Mouse (Mus musculus) stomach, postnatal 0 days (tissue): ENCODE data around the gene Arid1b. TPM values are rescaled to one million over a fixed set of nuclear protein-coding genes. Genes with fewer than 3 reads are reported as not detected.

Experiments
- ATAC-seq: fragments of 200-750 bp; cut with Nextera tagmentation; 2 replicates; pipeline ENCODE4 v1.8.0; 2017; ENCODE audit not compliant: low FRiP score, low TSS enrichment
- DNase-seq: peaks from one replicate; pipeline ENCODE4 v3.0.0-alpha.2; 2016; ENCODE audit warnings: low spot score
- H3K27ac ChIP-seq: fragments of 300-500 bp; sonication (generic); replicated peaks from 2 replicates; pipeline ENCODE4 v1.5.1; 2014; ENCODE audit warnings: mild to moderate bottlenecking, control low read depth
- H3K27me3 ChIP-seq: fragments of 300-500 bp; sonication (generic); 2 replicates; pipeline ENCODE4 v1.6.1; 2014; ENCODE audit warnings: low read length; ENCODE audit not compliant: control insufficient read depth, insufficient read depth
- H3K36me3 ChIP-seq: fragments of 300-500 bp; sonication (generic); 2 replicates; pipeline ENCODE4 v1.6.1; 2014; ENCODE audit warnings: low read length, mixed read lengths; ENCODE audit not compliant: control insufficient read depth, insufficient read depth
- H3K4me1 ChIP-seq: fragments of 300-500 bp; sonication (generic); replicated peaks from 2 replicates; pipeline ENCODE4 v1.6.1; 2014; ENCODE audit warnings: antibody characterized with exemption; ENCODE audit not compliant: control insufficient read depth, insufficient read depth
- H3K4me2 ChIP-seq: fragments of 300-500 bp; sonication (generic); replicated peaks from 2 replicates; pipeline ENCODE4 v1.6.1; 2014; ENCODE audit warnings: low read depth, mild to moderate bottlenecking, control low read depth, moderate library complexity
- H3K4me3 ChIP-seq: fragments of 300-500 bp; sonication (generic); 2 replicates; pipeline ENCODE4 v1.5.1; 2014; ENCODE audit warnings: low read depth, low read length, control low read depth
- H3K9ac ChIP-seq: fragments of 300-500 bp; sonication (generic); 2 replicates; pipeline ENCODE4 v1.6.1; 2014; ENCODE audit warnings: mild to moderate bottlenecking, low read length, control low read depth, mixed read lengths
- H3K9me3 ChIP-seq: fragments of 300-500 bp; sonication (generic); 2 replicates; pipeline ENCODE4 v1.6.1; 2016; ENCODE audit warnings: low read length; ENCODE audit not compliant: control insufficient read depth
- CTCF ChIP-seq: IDR thresholded peaks from 2 replicates; pipeline ENCODE4 v1.5.1; 2016; ENCODE audit warnings: antibody characterized with exemption, low read depth, mild to moderate bottlenecking, moderate library complexity
- EP300 ChIP-seq: optimal IDR thresholded peaks from 2 replicates; pipeline ENCODE3; 2016; ENCODE audit warnings: antibody characterized with exemption
- WGBS: fragments of 180-500 bp; shearing (Covaris S2); extraction: QIAGEN DNeasy Blood & Tissue Kit; methylation state at CpG from one replicate; pipeline ENCODE4 v1.1.7; 2014; 5-methylcytosine and 5-hydroxymethylcytosine counted together
- polyA plus RNA-seq: library from polyadenylated mRNA; unstranded; fragments of >200 nt; fragmentation: Nextera tagmentation; extraction: Ambion mirVana; gene quantifications from 2 replicates; pipeline ENCODE4 v1.2.1, GENCODE M21; 2015

Arid1b gene
- polyA plus RNA-seq, 1 experiment from 2014 or later: 5.6 TPM

DNA sequence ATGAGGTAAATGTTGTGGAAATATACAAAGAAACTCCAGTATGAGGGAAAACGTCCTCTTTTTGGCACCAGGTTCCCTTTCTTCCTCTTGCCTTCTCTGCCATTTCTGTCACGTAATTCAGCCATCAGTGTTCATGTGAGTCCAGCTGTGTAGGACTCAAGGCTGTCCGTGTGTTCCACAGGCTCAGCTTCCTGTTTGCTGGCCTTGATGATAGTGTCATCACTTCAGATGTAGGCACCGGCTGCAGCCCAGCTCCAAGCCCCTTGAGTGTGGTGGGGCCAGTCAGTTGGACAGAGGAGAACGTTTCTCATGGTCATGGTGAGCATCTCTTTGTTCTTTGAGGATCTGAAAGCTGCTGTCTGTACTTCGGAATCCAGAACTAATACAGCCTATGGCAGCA is 61.3 kb downstream of the Arid1b start:
- no peak for DNase-seq
- H3K9me3 ChIP-seq: no peaks in the 10 kb centered on the region
- ATAC-seq: no peak
- no peak overlapping the region for H3K4me3 ChIP-seq
- no peaks in the 10 kb centered on the region for H3K27me3 ChIP-seq
- 67% methylated on average over 6 of the region's 6 CpGs for WGBS
- peaks cover 27% of the 10 kb centered on the region for H3K4me1 ChIP-seq
- H3K4me2 ChIP-seq: no peak overlapping the region
- no peak overlapping the region for H3K9ac ChIP-seq
- no peak for TF ChIP-seq EP300
- no peak for TF ChIP-seq CTCF
- no peak overlapping the region for H3K27ac ChIP-seq
- H3K36me3 ChIP-seq: no peaks in the 10 kb centered on the region

DNA sequence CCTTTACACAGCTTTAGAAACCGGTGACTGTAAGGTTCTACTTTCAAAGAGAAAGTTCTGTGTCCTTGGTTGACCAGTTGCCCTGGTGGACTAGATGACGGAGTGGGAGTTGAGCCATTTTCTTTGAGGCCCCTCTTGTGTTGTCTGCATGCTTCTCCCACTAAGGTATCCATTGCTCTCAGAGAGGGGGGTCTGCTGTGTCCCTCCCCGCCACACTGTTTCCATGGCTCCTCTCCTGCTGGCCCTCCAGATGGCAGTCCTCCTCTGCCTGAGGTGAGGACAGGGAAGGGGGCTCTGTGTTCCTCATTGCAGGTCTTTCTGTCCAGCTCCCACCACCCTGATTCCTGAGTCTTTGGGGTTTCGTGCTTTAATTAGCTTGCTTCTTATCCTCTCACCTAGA is 62.5 kb downstream of the Arid1b start:
- Histone ChIP-seq H3K27me3 (no peaks in the 10 kb centered on the region), H3K27ac (no peak overlapping the region), H3K9me3 (no peaks in the 10 kb centered on the region), H3K4me1 (peaks cover 27% of the 10 kb centered on the region), H3K4me2 (no peak overlapping the region), H3K36me3 (no peaks in the 10 kb centered on the region), H3K4me3 (no peak overlapping the region), H3K9ac (no peak overlapping the region)
- WGBS: 68% methylated on average over 4 of the region's 4 CpGs
- ATAC-seq (no peak), DNase-seq (no peak)
- TF ChIP-seq CTCF: no peak
- no peak for TF ChIP-seq EP300

DNA sequence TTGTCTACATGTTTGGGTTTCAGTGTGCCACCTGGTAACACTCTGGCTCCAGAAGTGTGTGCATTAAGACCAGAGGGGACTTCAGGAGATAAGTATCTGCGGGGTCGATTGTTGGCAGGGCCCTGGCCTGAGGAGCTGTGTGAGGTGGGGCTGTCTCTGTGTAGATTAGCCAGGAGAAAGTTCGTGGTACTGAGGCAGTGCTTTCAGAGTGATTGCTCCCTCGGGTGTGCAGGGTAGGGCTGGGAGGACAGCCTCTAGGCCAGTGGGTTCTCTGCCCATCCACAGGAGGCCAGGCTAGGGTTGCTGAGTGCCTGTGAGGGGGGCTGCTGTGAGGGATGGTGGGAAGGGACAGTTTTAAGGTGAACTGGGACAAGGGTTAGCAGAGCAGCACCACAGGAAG is 63.2 kb downstream of the Arid1b start:
- H3K27me3 ChIP-seq: no peaks in the 10 kb centered on the region
- H3K27ac ChIP-seq: peak overlapping the region; percentile 61; the same call in 1 of the 2 replicates
- H3K4me1 ChIP-seq: peaks cover 24% of the 10 kb centered on the region
- no peaks in the 10 kb centered on the region for H3K36me3 ChIP-seq
- no peak overlapping the region for H3K9ac ChIP-seq
- DNase-seq: no peak
- 9% methylated on average over 4 of the region's 4 CpGs for WGBS
- 0 out of 2 replicates have a peak overlapping the region, but pooled peaks have one; percentile 14 for H3K4me2 ChIP-seq
- no peaks in the 10 kb centered on the region for H3K9me3 ChIP-seq
- TF ChIP-seq EP300: no peak
- no peak for ATAC-seq
- no peak overlapping the region for H3K4me3 ChIP-seq

DNA sequence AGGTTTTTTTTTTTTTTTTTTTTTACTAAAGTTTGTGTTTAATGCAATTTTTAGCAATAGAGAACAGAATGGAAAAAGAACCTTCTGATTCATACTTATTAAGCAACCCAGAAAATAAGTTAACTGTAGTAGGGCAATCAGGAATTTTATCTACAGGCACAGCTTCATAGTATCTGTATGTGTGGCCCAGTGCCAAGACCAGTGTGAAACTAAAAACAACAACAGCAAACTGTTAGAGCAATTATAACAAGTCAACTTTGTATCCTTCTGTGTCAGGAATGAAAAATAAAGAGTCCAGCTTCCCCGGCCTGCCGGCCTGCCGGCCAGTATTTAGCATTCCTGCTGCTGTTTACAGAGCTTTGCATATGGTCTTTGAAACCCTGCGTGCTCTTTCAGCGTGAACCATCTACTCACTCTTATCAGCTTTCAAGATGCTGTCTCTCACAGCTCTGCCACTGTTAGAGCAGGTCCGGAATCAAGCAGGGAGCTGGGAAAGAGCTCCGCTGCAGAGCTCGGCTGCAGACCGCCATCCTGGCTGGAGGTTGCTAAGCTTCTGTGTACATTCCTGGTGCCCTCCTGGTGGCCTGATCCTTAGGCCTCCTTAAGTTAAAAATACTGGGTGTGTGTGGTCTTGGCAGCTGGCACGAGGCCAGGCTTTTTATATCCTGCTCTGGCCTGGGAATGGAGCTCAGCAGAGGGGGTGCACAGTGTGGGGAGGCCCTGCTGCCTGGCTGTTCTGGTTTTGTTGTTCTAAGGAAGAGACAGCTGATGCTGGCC is 64.0 kb downstream of the Arid1b start:
- 3% methylated on average over 10 of the region's 10 CpGs for WGBS
- H3K27me3 ChIP-seq: no peaks in the 10 kb centered on the region
- ATAC-seq (peak; percentile 81), DNase-seq (peak; percentile 72)
- peak overlapping the region; percentile 41 for H3K4me2 ChIP-seq
- TF ChIP-seq CTCF (peak; percentile 37), EP300 (peak; percentile 20)
- H3K4me1 ChIP-seq: peaks cover 20% of the 10 kb centered on the region
- no peaks in the 10 kb centered on the region for H3K9me3 ChIP-seq
- no peak overlapping the region for H3K9ac ChIP-seq
- H3K4me3 ChIP-seq: peak overlapping the region; percentile 10; the same call in 1 of the 2 replicates
- no peaks in the 10 kb centered on the region for H3K36me3 ChIP-seq
- H3K27ac ChIP-seq: peak overlapping the region; percentile 77

DNA sequence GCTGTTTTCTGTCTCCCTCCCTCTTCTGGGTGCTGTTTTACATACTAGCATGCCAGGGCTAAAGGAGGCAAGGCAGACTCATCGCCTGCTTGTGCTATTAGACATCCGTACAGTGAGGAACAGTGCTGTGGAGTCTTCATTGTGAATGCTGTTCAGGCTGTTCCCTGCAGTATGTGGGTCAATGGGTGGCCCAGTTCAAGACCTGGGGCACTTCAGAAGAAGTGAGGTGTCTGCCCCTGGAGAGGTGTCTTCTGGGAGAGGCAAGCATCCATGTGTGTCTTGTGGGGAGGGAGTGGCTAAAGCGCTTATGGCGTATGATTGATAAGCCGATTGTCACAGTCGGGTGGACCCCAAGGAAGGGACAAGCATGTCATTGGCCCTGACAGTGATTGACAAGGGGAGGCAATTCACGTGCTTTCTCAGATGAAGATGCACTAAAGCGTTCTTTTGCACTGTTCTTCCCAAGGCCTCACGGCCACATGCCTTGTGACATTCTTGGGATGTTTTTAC is 65.0 kb downstream of the Arid1b start:
- ATAC-seq (no peak), DNase-seq (no peak)
- Histone ChIP-seq H3K27me3 (no peaks in the 10 kb centered on the region), H3K4me3 (no peak overlapping the region), H3K27ac (peak overlapping the region; percentile 18; the same call in 1 of the 2 replicates), H3K9ac (no peak overlapping the region), H3K36me3 (no peaks in the 10 kb centered on the region), H3K4me2 (no peak overlapping the region), H3K9me3 (no peaks in the 10 kb centered on the region), H3K4me1 (peaks cover 20% of the 10 kb centered on the region)
- WGBS: 65% methylated on average over 9 of the region's 9 CpGs
- no peak for TF ChIP-seq EP300
- no peak for TF ChIP-seq CTCF

DNA sequence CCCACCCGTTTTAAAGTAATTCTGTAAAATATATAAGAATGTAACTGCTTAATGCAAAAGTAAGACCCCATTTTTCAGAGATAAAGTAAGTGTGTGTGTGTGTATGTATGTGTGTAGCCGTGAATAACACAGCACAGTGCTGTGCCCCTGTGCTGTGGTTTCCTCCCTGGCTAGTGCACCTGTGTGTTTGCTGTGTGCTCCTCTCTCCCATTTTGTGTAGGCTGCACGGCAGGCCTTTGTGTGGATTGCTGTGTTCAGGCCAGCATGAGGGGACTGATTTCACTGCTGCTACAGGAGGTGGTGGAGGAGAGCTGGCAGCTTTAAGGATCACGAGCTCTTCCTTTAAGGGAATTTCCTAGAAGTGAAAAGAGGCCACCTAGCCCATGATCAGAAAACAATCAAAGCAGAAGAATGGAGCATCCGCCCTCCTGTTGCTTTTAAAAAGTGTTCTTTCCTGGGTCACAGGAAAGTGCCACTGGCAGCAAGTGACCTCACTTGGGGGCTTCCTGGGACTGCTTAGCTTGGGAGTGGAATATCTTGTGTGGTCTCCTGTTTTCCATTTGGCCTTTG is 66.5 kb downstream of the Arid1b start:
- Histone ChIP-seq H3K9ac (no peak overlapping the region), H3K27me3 (no peaks in the 10 kb centered on the region), H3K27ac (no peak overlapping the region), H3K4me1 (peaks cover 20% of the 10 kb centered on the region), H3K4me3 (no peak overlapping the region), H3K36me3 (no peaks in the 10 kb centered on the region), H3K4me2 (no peak overlapping the region), H3K9me3 (no peaks in the 10 kb centered on the region)
- TF ChIP-seq CTCF: no peak
- TF ChIP-seq EP300: no peak
- 59% methylated on average over 5 of the region's 5 CpGs for WGBS
- no peak for DNase-seq
- ATAC-seq: no peak
